Mouse (Mus musculus): ENCODE measurements around the gene Iqck. TPM values are rescaled to one million over a fixed set of nuclear protein-coding genes. Genes with fewer than 3 reads are reported as not detected.

Gene Iqck
- total and polyA plus RNA-seq, 2 experiments from 2014 or later, result 4.4 to 4.8 TPM

DNA sequence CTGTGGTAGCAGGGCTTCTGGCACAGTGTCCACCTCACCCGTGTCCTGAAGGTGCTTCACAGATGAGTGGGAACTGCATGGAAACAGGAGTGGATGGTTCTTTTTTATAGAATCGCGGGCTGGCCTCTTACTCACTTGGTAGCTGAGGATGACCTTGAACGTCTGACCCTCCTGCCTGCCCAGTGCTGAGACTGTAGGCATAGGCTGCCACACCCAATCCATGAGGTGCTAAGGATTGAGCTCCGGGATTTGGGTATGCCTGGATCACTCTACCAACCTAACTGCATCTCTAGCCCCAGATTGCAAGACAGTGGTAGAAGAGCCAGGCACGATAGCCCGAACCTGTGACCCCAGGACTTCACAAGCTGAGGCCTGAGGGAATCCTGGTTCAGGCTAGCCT lies 37.8 kb upstream of the Iqck start:
- Histone ChIP-seq H3K36me3 (ENCODE audit: insufficient read depth, low read length) (peaks cover 35% of the 10 kb centered on the region), H3K9me3 (ENCODE audit: low read length) (no peaks in the 10 kb centered on the region), H3K4me3 (ENCODE audit: low read length) (no peak overlapping the region), H3K27ac (no peak overlapping the region), H3K27me3 (ENCODE audit: insufficient read depth, low read length) (no peaks in the 10 kb centered on the region), H3K9ac (replicated peaks; ENCODE audit: low read length) (no peak overlapping the region), H3K4me1 (ENCODE audit: insufficient read depth, low read length) (no peaks in the 10 kb centered on the region), H3K4me2 (ENCODE audit: low read depth, low read length) (no peak overlapping the region)
- DNase-seq (ENCODE audit: low spot score) (no peak), ATAC-seq (no peak)
- no peak for TF ChIP-seq CTCF (IDR thresholded peaks at IDR 0.05; ENCODE audit: low read depth)
- 91% methylated on average over 7 of the region's 7 CpGs for WGBS

DNA sequence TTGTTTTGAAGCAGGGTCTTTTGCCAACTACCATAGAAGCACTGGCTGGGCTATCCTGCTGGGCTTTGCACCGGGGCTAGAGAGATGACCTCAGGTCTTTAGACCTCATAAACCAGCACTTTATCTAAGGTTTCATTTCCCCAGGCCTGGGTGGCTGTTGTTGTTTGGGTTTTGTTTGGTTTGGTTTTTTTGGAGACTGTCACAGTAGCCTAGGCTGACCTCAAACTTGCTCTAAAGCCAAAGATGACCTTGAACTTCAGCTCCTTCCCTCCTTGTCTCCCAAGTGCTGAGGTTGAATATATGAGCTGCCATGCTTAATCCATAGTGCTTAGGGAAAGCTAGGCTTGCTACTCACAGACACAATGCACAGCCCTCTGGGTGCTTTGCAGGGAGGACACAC lies 35.9 kb upstream of the Iqck start:
- Histone ChIP-seq H3K9ac (replicated peaks; ENCODE audit: low read length) (no peak overlapping the region), H3K9me3 (ENCODE audit: low read length) (no peaks in the 10 kb centered on the region), H3K27me3 (ENCODE audit: insufficient read depth, low read length) (no peaks in the 10 kb centered on the region), H3K36me3 (ENCODE audit: insufficient read depth, low read length) (peaks cover 27% of the 10 kb centered on the region), H3K27ac (no peak overlapping the region), H3K4me1 (ENCODE audit: insufficient read depth, low read length) (no peaks in the 10 kb centered on the region), H3K4me3 (ENCODE audit: low read length) (no peak overlapping the region), H3K4me2 (ENCODE audit: low read depth, low read length) (no peak overlapping the region)
- TF ChIP-seq CTCF (IDR thresholded peaks at IDR 0.05; ENCODE audit: low read depth), result no peak
- ATAC-seq (no peak), DNase-seq (ENCODE audit: low spot score) (no peak)
- 97% methylated on average over 1 of the region's 1 CpGs for WGBS

DNA sequence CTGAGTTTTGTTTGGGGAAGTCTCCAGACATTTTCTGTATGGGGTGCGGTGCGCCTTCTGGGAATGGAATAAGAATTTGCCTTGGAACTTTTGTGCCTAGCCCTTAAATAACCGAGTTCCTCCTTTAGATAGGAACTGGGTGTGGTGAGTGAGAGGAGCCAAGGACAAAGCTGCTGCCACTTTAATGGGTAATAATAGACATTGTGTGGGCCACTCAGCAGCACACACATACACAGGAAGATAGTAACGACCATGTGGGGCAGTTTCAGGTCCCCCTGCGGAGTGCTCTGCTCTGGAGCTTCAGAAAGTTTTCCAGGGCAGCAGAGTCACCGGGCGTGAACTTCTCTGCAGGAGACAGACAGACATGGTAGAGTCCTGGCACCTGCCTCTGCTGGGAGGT lies 34.2 kb upstream of the Iqck start:
- H3K4me2 ChIP-seq (ENCODE audit: low read depth, low read length), result no peak overlapping the region
- no peak overlapping the region for H3K4me3 ChIP-seq (ENCODE audit: low read length)
- no peaks in the 10 kb centered on the region for H3K9me3 ChIP-seq (ENCODE audit: low read length)
- 63% methylated on average over 7 of the region's 7 CpGs for WGBS
- no peak overlapping the region for H3K9ac ChIP-seq (replicated peaks; ENCODE audit: low read length)
- no peak for DNase-seq (ENCODE audit: low spot score)
- no peak for ATAC-seq
- no peaks in the 10 kb centered on the region for H3K4me1 ChIP-seq (ENCODE audit: insufficient read depth, low read length)
- TF ChIP-seq CTCF (IDR thresholded peaks at IDR 0.05; ENCODE audit: low read depth), result no peak
- no peak overlapping the region for H3K27ac ChIP-seq
- H3K27me3 ChIP-seq (ENCODE audit: insufficient read depth, low read length), result no peaks in the 10 kb centered on the region
- H3K36me3 ChIP-seq (ENCODE audit: insufficient read depth, low read length), result peaks cover 28% of the 10 kb centered on the region

DNA sequence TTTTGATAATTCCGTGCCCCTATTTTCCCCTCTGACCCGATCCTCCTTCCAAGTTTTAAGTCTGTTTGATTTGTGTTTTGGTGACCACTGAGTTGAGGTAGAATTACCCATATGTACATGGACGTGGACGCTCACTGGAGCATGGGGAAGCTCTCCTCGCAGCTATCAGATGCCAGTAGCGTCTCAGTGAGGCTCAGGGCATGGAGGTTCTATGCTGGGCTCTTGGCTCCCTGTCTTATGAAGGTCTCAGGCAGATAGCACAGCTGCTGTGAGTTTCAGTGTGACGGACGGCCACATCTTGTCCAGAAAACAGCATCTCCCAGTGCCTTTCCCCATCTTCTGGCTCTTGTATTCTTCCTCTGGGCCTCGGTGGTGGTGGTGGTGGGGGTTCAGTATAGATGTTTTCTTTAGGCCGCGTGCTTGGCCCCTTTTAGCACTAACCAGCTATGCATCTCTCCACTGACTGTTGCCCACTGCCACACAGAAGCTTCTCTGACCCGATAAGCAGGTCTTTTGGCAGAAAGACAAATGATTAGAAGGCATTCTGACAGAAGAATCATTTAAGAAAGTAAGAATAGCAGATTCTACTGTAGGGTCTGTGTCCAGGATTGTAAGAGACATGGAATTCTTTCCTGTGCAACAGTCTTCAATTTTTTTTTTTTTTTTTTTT lies 33.5 kb upstream of the Iqck start:
- Histone ChIP-seq H3K9ac (replicated peaks; ENCODE audit: low read length) (no peak overlapping the region), H3K4me3 (ENCODE audit: low read length) (no peak overlapping the region), H3K4me1 (ENCODE audit: insufficient read depth, low read length) (no peaks in the 10 kb centered on the region), H3K36me3 (ENCODE audit: insufficient read depth, low read length) (peaks cover 28% of the 10 kb centered on the region), H3K9me3 (ENCODE audit: low read length) (no peaks in the 10 kb centered on the region), H3K4me2 (ENCODE audit: low read depth, low read length) (no peak overlapping the region), H3K27ac (no peak overlapping the region), H3K27me3 (ENCODE audit: insufficient read depth, low read length) (no peaks in the 10 kb centered on the region)
- no peak for TF ChIP-seq CTCF (IDR thresholded peaks at IDR 0.05; ENCODE audit: low read depth)
- WGBS, result 82% methylated on average over 12 of the region's 12 CpGs
- DNase-seq (ENCODE audit: low spot score) (no peak), ATAC-seq (no peak)

DNA sequence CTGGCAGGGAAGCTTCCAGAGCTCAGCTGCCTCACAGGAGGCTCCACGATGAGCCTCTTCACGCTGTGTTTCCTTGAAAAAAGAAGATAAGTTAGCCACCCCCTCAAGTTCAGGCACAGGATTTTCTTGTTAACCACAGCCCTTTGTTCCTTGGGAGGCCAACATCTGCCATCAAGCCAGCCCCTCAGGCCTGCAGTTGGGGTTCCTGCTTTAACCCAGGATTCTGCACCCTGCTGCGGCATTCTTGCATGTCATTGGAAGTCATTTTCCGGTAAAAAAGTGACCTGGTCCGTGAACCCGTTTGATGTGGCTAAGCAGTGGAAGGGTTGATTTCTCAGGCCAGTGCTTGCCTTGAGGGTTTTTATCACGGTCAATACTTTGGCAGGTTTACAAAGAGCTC lies 31.1 kb upstream of the Iqck start:
- no peak for ATAC-seq
- 45% methylated on average over 7 of the region's 7 CpGs for WGBS
- TF ChIP-seq CTCF (IDR thresholded peaks at IDR 0.05; ENCODE audit: low read depth), result no peak
- Histone ChIP-seq H3K4me2 (ENCODE audit: low read depth, low read length) (no peak overlapping the region), H3K27ac (no peak overlapping the region), H3K9me3 (ENCODE audit: low read length) (no peaks in the 10 kb centered on the region), H3K4me1 (ENCODE audit: insufficient read depth, low read length) (no peaks in the 10 kb centered on the region), H3K36me3 (ENCODE audit: insufficient read depth, low read length) (peaks cover 20% of the 10 kb centered on the region; the same call in 1 of the 2 replicates), H3K4me3 (ENCODE audit: low read length) (no peak overlapping the region), H3K9ac (replicated peaks; ENCODE audit: low read length) (no peak overlapping the region), H3K27me3 (ENCODE audit: insufficient read depth, low read length) (no peaks in the 10 kb centered on the region)
- no peak for DNase-seq (ENCODE audit: low spot score)

DNA sequence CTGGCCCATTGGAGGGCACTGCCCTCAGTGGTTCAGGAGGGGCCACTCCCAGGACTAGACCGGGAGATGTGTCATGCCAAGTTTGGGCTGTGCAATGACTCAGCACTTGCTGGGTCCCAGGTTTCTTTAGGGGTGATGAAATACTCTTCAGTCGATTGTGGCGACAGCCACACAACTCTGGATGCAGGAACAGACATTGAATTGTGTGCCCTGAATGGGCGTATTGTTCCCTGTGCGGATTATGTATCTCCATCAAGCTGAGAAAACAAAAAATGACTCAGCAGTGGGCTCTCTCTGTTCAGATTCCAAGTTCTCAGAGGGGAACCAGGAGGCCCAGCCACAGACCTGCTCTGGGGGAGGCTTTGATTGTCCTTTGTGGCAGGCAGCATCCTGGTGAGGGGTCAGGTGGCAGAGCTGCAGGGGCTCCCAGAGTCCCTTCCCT lies 27.6 kb upstream of the Iqck start:
- Histone ChIP-seq H3K36me3 (ENCODE audit: insufficient read depth, low read length) (peaks cover 12% of the 10 kb centered on the region; the same call in 1 of the 2 replicates), H3K9me3 (ENCODE audit: low read length) (no peaks in the 10 kb centered on the region), H3K27ac (no peak overlapping the region), H3K4me3 (ENCODE audit: low read length) (no peak overlapping the region), H3K27me3 (ENCODE audit: insufficient read depth, low read length) (no peaks in the 10 kb centered on the region), H3K4me1 (ENCODE audit: insufficient read depth, low read length) (no peaks in the 10 kb centered on the region), H3K4me2 (ENCODE audit: low read depth, low read length) (no peak overlapping the region), H3K9ac (replicated peaks; ENCODE audit: low read length) (no peak overlapping the region)
- peak; percentile 17 for DNase-seq (ENCODE audit: low spot score)
- 23% methylated on average over 5 of the region's 5 CpGs for WGBS
- peak; percentile 68 for ATAC-seq
- TF ChIP-seq CTCF (IDR thresholded peaks at IDR 0.05; ENCODE audit: low read depth), result no peak

DNA sequence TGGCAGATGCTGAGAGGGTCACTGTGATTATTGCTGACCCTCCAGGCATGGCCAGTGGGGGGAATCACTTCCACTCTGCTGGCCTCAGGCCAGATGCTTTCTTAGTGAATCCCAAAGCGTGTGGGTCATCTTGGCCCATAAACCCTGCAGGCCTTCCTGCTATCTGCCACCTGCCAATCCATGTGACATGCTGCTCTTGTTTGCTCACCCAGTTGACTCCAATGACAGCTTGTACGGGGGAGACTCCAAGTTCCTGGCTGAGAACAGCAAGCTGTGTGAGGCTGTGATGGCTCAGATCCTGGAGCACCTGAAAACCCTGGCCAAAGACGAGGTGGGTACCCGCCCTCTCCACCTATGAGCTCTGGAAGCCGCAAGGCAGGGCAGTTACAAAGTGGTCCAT lies 17.7 kb upstream of the Iqck start:
- H3K9ac ChIP-seq (replicated peaks; ENCODE audit: low read length), result no peak overlapping the region
- 0 out of 2 replicates have a peak, but pooled peaks cover 3% of the 10 kb centered on the region for H3K4me1 ChIP-seq (ENCODE audit: insufficient read depth, low read length)
- no peak overlapping the region for H3K27ac ChIP-seq
- DNase-seq (ENCODE audit: low spot score), result no peak
- no peak for ATAC-seq
- no peak overlapping the region for H3K4me2 ChIP-seq (ENCODE audit: low read depth, low read length)
- no peak overlapping the region for H3K4me3 ChIP-seq (ENCODE audit: low read length)
- H3K9me3 ChIP-seq (ENCODE audit: low read length), result no peaks in the 10 kb centered on the region
- H3K27me3 ChIP-seq (ENCODE audit: insufficient read depth, low read length), result no peaks in the 10 kb centered on the region
- no peak for TF ChIP-seq CTCF (IDR thresholded peaks at IDR 0.05; ENCODE audit: low read depth)
- peaks cover 54% of the 10 kb centered on the region for H3K36me3 ChIP-seq (ENCODE audit: insufficient read depth, low read length)
- 86% methylated on average over 5 of the region's 5 CpGs for WGBS
